ENCODE assay signal across 11 mouse cellular contexts in the genomic region with DNA sequence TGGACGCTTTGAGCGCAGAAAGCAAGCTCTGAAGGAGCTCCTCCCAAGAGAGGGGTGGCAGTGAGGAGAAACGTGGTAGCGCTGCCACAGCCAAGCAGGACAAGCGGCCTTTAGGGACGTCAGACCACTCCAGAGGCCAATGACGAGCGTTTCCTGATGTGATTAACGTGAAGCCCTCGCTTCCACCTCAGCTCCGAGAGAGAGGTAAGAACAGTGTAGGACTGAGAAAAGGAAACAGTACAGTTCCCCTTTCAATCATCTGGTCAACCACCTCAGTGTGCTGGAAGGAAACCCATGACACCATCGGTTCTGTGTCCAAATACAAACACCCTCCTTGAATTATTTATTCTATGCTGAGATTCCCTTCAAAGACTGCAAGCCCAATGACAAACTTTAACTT. TPM values are rescaled to one million over a fixed set of nuclear protein-coding genes. Genes with fewer than 3 reads are reported as not detected.
A peak's percentile ranks its signal among the peaks of the same experiment; 100 is the strongest.
DNase-seq lines count a peak whose midpoint lies in the region; ATAC-seq and TF ChIP-seq lines count a peak whose summit lies in the region.
"Had no signal": no experiment of that assay in that cellular context is flagged by ENCODE, and none has a peak within 500 bp of the region (broad histone marks: within the 10 kb centered on the region; RNA-seq: fewer than 3 reads in every experiment).

No protein-coding gene starts in this region.

- peaks cover 18% of the 10 kb centered on the region for H3K36me3 ChIP-seq in liver, embryonic 13.5 days

- TF ChIP-seq CTCF in left cerebral cortex, adult 2 months (IDR thresholded peaks at IDR 0.05): no peak

- intact Hi-C loops in left cerebral cortex, adult 2 months (cut with DNase I): no loop called here

- ATAC-seq in liver, embryonic 13.5 days (ENCODE audit: low read depth): no peak

- H3K9ac ChIP-seq in liver, embryonic 13.5 days: peak overlapping the region; percentile 10; the same call in 1 of the 2 replicates
- H3K9ac ChIP-seq: embryonic facial prominence, embryonic 15.5 days had no signal

- peak; percentile 37 for DNase-seq in adrenal gland, postnatal 10 days
- no peak for DNase-seq in adrenal gland, adult 8-10 months
- DNase-seq in left cerebral cortex, adult 2 months (ENCODE audit: extremely low spot score in 1 of 2, low spot score in 2 of 2): no peak
- no peak for DNase-seq in left cerebral cortex, adult 8-10 months (ENCODE audit: low spot score in 2 of 2)
- DNase-seq in 416B (ENCODE audit: low read depth): peak; percentile 84
- no peak for DNase-seq in liver, embryonic 13.5 days
- DNase-seq in frontal cortex, postnatal 10 days (ENCODE audit: low spot score in 2 of 2): no peak
- no peak for DNase-seq in layer of hippocampus, postnatal 36 days
- DNase-seq: cerebellum, adult 9-10 months had no signal

- peaks cover 64% of the 10 kb centered on the region for H3K4me1 ChIP-seq in liver, embryonic 13.5 days (replicated peaks)

- WGBS in liver, embryonic 13.5 days (ENCODE audit: insufficient replicate concordance): 40% methylated on average over 12 of the region's 12 CpGs

- 0 out of 2 replicates have a peak overlapping the region, but pooled peaks have one; percentile 19 for H3K27ac ChIP-seq in left cerebral cortex, adult 2 months
- H3K27ac ChIP-seq in liver, embryonic 13.5 days: no peak overlapping the region
- H3K27ac ChIP-seq: embryonic facial prominence, embryonic 15.5 days; kidney, postnatal 0 days had no signal

- H3K27me3 ChIP-seq in liver, embryonic 13.5 days: no peaks in the 10 kb centered on the region
- H3K27me3 ChIP-seq: embryonic facial prominence, embryonic 15.5 days had no signal

- H3K4me3 ChIP-seq in left cerebral cortex, adult 2 months: no peak overlapping the region
- H3K4me3 ChIP-seq in liver, embryonic 13.5 days (replicated peaks): no peak overlapping the region
- H3K4me3 ChIP-seq: embryonic facial prominence, embryonic 15.5 days had no signal

- 0 out of 2 replicates have a peak overlapping the region, but pooled peaks have one; percentile 15 for H3K4me2 ChIP-seq in liver, embryonic 13.5 days
- H3K4me2 ChIP-seq: embryonic facial prominence, embryonic 15.5 days had no signal

- no peaks in the 10 kb centered on the region for H3K9me3 ChIP-seq in liver, embryonic 13.5 days (replicated peaks)
- H3K9me3 ChIP-seq: embryonic facial prominence, embryonic 15.5 days had no signal

RNA-seq across cellular contexts. Expression of a gene that starts 3.6 kb away (rescaled TPM):
- 100 to 1,000 TPM; 115 to 121 TPM for total RNA-seq in adrenal gland, postnatal 10 days (2021)
- total RNA-seq in adrenal gland, adult 8-10 months (2022): 100 to 1,000 TPM; 117 to 144 (median 125) TPM
- 100 to 1,000 TPM; 233 to 241 TPM for total RNA-seq in left cerebral cortex, adult 2 months (2021)
- total RNA-seq in left cerebral cortex, adult 8-10 months (2022): 100 to 1,000 TPM; 214 to 227 (median 221) TPM
- 16.1 and 18.3 TPM in 2 replicates for polyA plus RNA-seq in liver, embryonic 13.5 days (2015; fragmentation: Nextera tagmentation; extraction: Ambion mirVana)
- 100 to 1,000 TPM; 226 to 227 TPM for total RNA-seq in layer of hippocampus, postnatal 36 days (2021)

RNA-seq across cellular contexts. Expression of a gene that starts 10.5 kb away (rescaled TPM):
- total RNA-seq in adrenal gland, postnatal 10 days (2021): 10 to 100 TPM; 79.0 to 92.5 TPM
- 100 to 1,000 TPM; 196 to 281 (median 226) TPM for total RNA-seq in adrenal gland, adult 8-10 months (2022)
- total RNA-seq in left cerebral cortex, adult 2 months (2021): 100 to 1,000 TPM; 255 to 290 TPM
- 100 to 1,000 TPM; 238 to 279 (median 267) TPM for total RNA-seq in left cerebral cortex, adult 8-10 months (2022)
- polyA plus RNA-seq in liver, embryonic 13.5 days (2015; fragmentation: Nextera tagmentation; extraction: Ambion mirVana): 9.7 and 11.5 TPM in 2 replicates
- 100 to 1,000 TPM; 197 to 199 TPM for total RNA-seq in layer of hippocampus, postnatal 36 days (2021)

Comparison
In these comparisons a context has a peak if more than half of its experiments do, and no peak if none do; other contexts are left out.
1. DNase-seq: peak in adrenal gland, postnatal 10 days (single experiment) and 416B (single experiment); none in adrenal gland, adult 8-10 months (single experiment), left cerebral cortex, adult 2 months (0 of 2), left cerebral cortex, adult 8-10 months (0 of 2), liver, embryonic 13.5 days (single experiment), frontal cortex, postnatal 10 days (0 of 2) and layer of hippocampus, postnatal 36 days (0 of 2).